Mouse (Mus musculus) megakaryocyte-erythroid progenitor cell, adult 5 weeks (primary cell): ENCODE measurements around the gene Adam34. TPM values are rescaled to one million over a fixed set of nuclear protein-coding genes. Genes with fewer than 3 reads are reported as not detected.

Experiments used
- polyA plus RNA-seq: library from polyadenylated mRNA; stranded (reverse); fragments of >175 nt; gene quantifications from 2 replicates; pipeline ENCODE4 v1.2.3, GENCODE M21; 2012

Adam34 gene
- polyA plus RNA-seq: not detected in 2 replicates

DNA sequence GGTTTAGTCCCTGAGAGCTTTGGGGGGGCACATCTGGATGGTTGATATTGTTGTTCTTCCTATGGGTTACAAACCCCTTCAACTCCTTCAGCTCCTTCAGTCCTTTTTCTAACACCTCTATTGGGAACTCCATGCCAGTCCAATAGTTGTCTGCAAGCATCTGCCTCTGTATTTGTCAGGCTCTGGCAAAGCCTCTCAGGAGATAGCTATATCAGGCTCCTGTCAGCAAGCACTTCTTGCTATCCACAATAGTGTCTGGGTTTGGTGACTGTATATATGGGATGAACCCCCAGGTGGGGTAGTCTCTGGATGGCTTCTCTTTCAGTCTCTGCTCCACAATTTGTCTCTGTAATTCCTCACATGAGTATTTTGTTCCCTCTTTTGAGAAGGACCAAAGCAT lies at the start of gene Adam34:
Gene Adam34 (minus strand): TSS at position 101 of the 400 bp plus-strand sequence.

DNA sequence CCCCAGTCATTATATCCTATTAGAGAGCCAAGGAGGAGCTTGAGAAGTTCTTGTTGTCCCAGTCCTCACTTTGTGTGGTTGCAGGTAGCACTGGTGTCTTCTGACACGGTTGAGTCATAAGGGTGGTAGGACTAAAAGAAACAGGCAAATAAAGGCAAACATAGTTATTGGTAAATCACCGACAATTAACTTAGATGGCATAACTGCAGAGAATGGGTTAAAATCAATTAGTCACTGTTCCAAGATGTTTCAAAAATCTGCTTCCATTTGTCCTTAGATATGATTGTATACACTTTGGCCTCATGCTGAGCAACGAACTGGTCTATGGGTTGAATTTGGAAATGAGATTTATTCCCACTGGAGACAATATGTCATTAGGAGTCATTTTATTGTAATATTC lies 82.7 kb downstream of the Adam34 start, which contains the start of gene Gm5346:
Gene Gm5346 (minus strand): TSS at position 101 of the 400 bp plus-strand sequence.

Other genes starting within 250 kb of the Adam34 start
- gene Adam26b, start 181.9 kb downstream of the Adam34 start, polyA plus RNA-seq: not detected in 2 replicates
- gene Adam26a, start 133.3 kb downstream of the Adam34 start, polyA plus RNA-seq: not detected in 2 replicates
- not detected in 2 replicates for gene Gm5346, start 82.8 kb downstream of the Adam34 start, polyA plus RNA-seq